Mouse (Mus musculus): ENCODE results near the gene Fam81a. TPM values are rescaled to one million over a fixed set of nuclear protein-coding genes. Genes with fewer than 3 reads are reported as not detected.
A peak's percentile ranks its signal among the peaks of the same experiment; 100 is the strongest.

Gene Fam81a
- total and polyA plus RNA-seq, 2 experiments, result 0.57 to 2.5 TPM

DNA sequence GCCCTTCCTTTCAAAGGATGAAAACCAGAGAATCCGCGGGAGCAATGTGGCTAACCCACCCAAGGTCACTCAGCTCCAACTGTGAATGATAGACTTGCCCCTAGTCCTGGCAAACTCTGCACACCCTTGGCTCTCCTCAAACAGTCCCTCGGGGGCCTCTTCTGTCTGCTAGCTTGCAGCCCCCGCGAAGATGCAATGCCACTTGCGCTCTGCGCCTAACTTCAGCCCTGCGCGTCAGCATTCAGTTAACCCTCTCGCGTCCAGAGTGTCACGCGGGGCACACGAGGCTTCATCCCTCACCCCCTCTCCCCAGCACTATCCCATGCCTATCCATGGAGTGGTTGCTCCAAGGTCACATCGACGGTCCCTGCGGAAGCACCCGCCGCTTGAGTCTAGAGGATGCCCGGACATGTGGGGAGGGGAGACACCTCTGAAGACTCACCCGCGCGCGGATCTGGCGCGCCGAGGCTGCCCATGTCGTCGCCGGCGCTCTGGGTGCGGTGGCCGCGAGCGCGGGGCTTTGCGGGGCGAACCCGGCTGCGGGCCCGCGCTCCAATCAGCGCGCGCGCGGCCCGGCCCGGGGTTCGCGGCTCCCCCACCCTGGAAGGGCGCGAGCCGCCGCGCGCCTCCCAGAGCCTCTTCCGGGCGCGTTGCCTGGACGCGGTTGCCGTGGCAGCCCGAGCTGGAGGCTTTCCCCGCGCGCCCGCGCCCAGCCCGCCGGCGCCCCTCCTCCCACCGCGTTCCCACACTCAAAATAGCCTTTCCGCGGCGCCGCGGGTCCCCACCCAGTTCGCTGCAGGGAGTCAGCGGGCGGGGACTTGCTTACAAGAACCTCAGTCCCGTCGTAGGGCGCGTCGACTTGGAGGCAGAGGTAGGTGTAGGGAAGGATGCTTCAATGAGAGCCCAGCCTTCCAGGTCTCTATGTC is 1.2 kb downstream of the Fam81a start:
- peaks cover 16% of the 10 kb centered on the region; the same call in 1 of the 2 replicates for H3K4me1 ChIP-seq (ENCODE audit: control insufficient read depth, insufficient read depth, low read length)
- peak overlapping the region; percentile 34 for H3K9ac ChIP-seq (ENCODE audit: low read depth, low read length)
- no peaks in the 10 kb centered on the region for H3K36me3 ChIP-seq (ENCODE audit: control insufficient read depth, insufficient read depth, low read length)
- H3K27me3 ChIP-seq (ENCODE audit: control insufficient read depth, insufficient read depth, low read length), result no peaks in the 10 kb centered on the region
- no peaks in the 10 kb centered on the region for H3K79me2 ChIP-seq (ENCODE audit: control insufficient read depth, insufficient read depth, low read length)
- DNase-seq (ENCODE audit: extremely low read depth, low read depth, low spot score), result no peak
- TF ChIP-seq POLR2A (IDR thresholded peaks at IDR 0.05; ENCODE audit: extremely low read depth, insufficient read depth, low read length) (no peak), CTCF (IDR thresholded peaks at IDR 0.05; ENCODE audit: low read depth, low read length) (no peak)
- under 1% methylated on average over 75 of the region's 87 CpGs for WGBS
- no peak overlapping the region for H3K27ac ChIP-seq (replicated peaks; ENCODE audit: insufficient read depth, low read depth, low read length)
- peak overlapping the region; percentile 51; the same call in 1 of the 2 replicates for H3K4me3 ChIP-seq (ENCODE audit: insufficient read depth, low read depth, low read length)

DNA sequence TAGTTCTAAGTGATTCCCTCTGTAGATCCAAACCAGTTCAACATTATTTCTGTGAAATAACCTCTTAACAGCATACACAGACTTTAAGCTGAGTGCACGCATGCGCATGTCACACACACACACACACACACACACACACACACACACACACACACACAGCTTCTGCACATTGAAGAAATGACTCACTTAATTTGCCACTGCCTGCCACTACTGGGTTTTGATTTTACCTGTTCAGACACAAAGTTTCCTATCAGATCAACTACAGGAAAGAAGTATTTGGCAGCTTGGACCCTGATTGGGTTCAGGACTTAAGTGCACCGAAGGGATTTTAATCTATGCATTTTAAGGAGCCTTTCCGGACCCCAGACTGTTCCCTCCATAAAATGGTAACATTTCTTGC is 2.0 kb downstream of the Fam81a start:
- Histone ChIP-seq H3K36me3 (ENCODE audit: control insufficient read depth, insufficient read depth, low read length) (no peaks in the 10 kb centered on the region), H3K27me3 (ENCODE audit: control insufficient read depth, insufficient read depth, low read length) (no peaks in the 10 kb centered on the region), H3K27ac (replicated peaks; ENCODE audit: insufficient read depth, low read depth, low read length) (no peak overlapping the region), H3K79me2 (ENCODE audit: control insufficient read depth, insufficient read depth, low read length) (no peaks in the 10 kb centered on the region), H3K4me3 (ENCODE audit: insufficient read depth, low read depth, low read length) (no peak overlapping the region), H3K4me1 (ENCODE audit: control insufficient read depth, insufficient read depth, low read length) (peaks cover 19% of the 10 kb centered on the region; the same call in 1 of the 2 replicates), H3K9ac (ENCODE audit: low read depth, low read length) (no peak overlapping the region)
- DNase-seq (ENCODE audit: extremely low read depth, low read depth, low spot score), result peak; percentile 9
- TF ChIP-seq CTCF (IDR thresholded peaks at IDR 0.05; ENCODE audit: low read depth, low read length) (no peak), POLR2A (IDR thresholded peaks at IDR 0.05; ENCODE audit: extremely low read depth, insufficient read depth, low read length) (no peak)
- 51% methylated on average over 4 of the region's 4 CpGs for WGBS

DNA sequence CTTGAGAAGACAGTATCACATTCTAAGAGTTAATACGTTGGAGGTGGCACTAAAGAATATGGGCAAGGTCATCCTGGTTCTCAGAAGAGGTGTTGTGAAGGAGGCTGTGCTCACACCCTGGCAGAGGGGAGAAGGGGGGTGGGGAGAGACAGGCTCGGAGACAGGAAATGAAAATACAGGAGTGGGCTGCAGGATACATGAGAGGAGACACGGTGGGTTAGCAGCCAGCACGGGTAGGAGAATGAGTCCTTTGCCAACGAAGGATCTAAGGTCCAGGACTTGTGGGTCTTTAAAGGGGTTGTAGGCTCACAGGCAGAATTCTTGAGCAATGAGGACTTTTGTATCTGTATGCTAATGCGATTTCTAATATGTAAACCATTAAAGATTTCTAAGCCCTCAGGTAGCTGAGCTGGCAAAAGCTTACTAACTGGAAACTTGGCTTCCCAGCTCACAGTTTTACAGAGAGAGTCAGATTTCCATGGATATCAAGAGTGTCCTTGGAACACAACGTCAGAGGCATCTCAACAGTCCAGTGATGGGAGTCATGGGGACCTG is 3.0 kb downstream of the Fam81a start:
- Histone ChIP-seq H3K4me3 (ENCODE audit: insufficient read depth, low read depth, low read length) (no peak overlapping the region), H3K79me2 (ENCODE audit: control insufficient read depth, insufficient read depth, low read length) (no peaks in the 10 kb centered on the region), H3K27ac (replicated peaks; ENCODE audit: insufficient read depth, low read depth, low read length) (peak overlapping the region; percentile 99), H3K36me3 (ENCODE audit: control insufficient read depth, insufficient read depth, low read length) (no peaks in the 10 kb centered on the region), H3K4me1 (ENCODE audit: control insufficient read depth, insufficient read depth, low read length) (peaks cover 25% of the 10 kb centered on the region), H3K9ac (ENCODE audit: low read depth, low read length) (peak overlapping the region; percentile 43), H3K27me3 (ENCODE audit: control insufficient read depth, insufficient read depth, low read length) (no peaks in the 10 kb centered on the region)
- WGBS, result 11% methylated on average over 7 of the region's 7 CpGs
- peak; percentile 95 for DNase-seq (ENCODE audit: extremely low read depth, low read depth, low spot score)
- TF ChIP-seq POLR2A (IDR thresholded peaks at IDR 0.05; ENCODE audit: extremely low read depth, insufficient read depth, low read length) (no peak), CTCF (IDR thresholded peaks at IDR 0.05; ENCODE audit: low read depth, low read length) (no peak)

DNA sequence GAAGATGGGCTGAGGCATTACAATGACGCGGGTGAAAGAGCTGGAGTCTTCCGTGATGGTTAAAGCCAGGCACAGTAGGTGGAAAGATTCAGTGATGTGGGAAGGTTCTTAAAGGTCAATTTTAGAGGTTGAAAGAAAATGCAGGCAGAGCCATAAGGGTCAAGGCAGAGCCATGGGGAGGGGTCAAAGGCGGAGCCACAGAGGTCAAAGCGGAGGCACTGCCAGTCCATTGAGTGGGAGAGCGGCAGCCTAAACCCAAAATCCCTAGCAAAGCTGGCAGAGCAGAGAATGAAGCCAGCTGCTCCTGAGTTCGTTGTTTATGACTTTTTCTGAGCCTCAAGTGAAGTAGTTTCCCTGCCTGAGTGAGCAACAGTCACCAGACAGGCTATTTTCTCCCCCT is 3.8 kb downstream of the Fam81a start:
- H3K27me3 ChIP-seq (ENCODE audit: control insufficient read depth, insufficient read depth, low read length), result no peaks in the 10 kb centered on the region
- peak; percentile 75 for DNase-seq (ENCODE audit: extremely low read depth, low read depth, low spot score)

DNA sequence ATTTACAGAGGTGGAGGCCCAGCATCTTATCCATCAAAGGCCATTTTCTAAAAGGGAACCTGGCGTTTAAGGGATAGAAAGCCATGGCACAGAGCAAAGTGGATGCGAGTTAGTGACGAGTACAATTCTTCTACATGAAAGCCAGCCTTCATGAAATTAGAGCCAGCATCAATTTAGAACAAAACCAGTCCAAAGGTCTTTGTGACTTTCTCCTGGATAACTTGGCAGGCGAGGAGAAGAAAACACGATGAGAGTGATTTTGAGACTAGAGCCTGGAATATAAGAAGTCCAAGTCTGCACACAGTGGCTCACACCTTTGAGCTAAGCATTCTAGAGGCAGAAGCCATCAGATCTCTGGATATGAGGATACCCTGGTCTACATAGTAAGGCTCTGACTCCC is 4.4 kb downstream of the Fam81a start:
- peaks cover 25% of the 10 kb centered on the region for H3K4me1 ChIP-seq (ENCODE audit: control insufficient read depth, insufficient read depth, low read length)
- H3K36me3 ChIP-seq (ENCODE audit: control insufficient read depth, insufficient read depth, low read length), result no peaks in the 10 kb centered on the region
- H3K79me2 ChIP-seq (ENCODE audit: control insufficient read depth, insufficient read depth, low read length), result no peaks in the 10 kb centered on the region
- no peaks in the 10 kb centered on the region for H3K27me3 ChIP-seq (ENCODE audit: control insufficient read depth, insufficient read depth, low read length)
- peak; percentile 64 for DNase-seq (ENCODE audit: extremely low read depth, low read depth, low spot score)
- H3K4me3 ChIP-seq (ENCODE audit: insufficient read depth, low read depth, low read length), result no peak overlapping the region
- no peak for TF ChIP-seq POLR2A (IDR thresholded peaks at IDR 0.05; ENCODE audit: extremely low read depth, insufficient read depth, low read length)
- TF ChIP-seq CTCF (IDR thresholded peaks at IDR 0.05; ENCODE audit: low read depth, low read length), result no peak
- 42% methylated on average over 5 of the region's 5 CpGs for WGBS
- H3K27ac ChIP-seq (replicated peaks; ENCODE audit: insufficient read depth, low read depth, low read length), result no peak overlapping the region
- H3K9ac ChIP-seq (ENCODE audit: low read depth, low read length), result no peak overlapping the region

More for the DNA sequence above, 3.8 kb downstream of the Fam81a start:
- peaks cover 25% of the 10 kb centered on the region for H3K4me1 ChIP-seq (ENCODE audit: control insufficient read depth, insufficient read depth, low read length)
- TF ChIP-seq CTCF (IDR thresholded peaks at IDR 0.05; ENCODE audit: low read depth, low read length), result no peak
- TF ChIP-seq POLR2A (IDR thresholded peaks at IDR 0.05; ENCODE audit: extremely low read depth, insufficient read depth, low read length), result no peak
- H3K9ac ChIP-seq (ENCODE audit: low read depth, low read length), result no peak overlapping the region
- no peaks in the 10 kb centered on the region for H3K36me3 ChIP-seq (ENCODE audit: control insufficient read depth, insufficient read depth, low read length)
- 48% methylated on average over 7 of the region's 7 CpGs for WGBS
- H3K4me3 ChIP-seq (ENCODE audit: insufficient read depth, low read depth, low read length), result no peak overlapping the region
- no peaks in the 10 kb centered on the region for H3K79me2 ChIP-seq (ENCODE audit: control insufficient read depth, insufficient read depth, low read length)
- peak overlapping the region; percentile 52 for H3K27ac ChIP-seq (replicated peaks; ENCODE audit: insufficient read depth, low read depth, low read length)
